In the genomic region with DNA sequence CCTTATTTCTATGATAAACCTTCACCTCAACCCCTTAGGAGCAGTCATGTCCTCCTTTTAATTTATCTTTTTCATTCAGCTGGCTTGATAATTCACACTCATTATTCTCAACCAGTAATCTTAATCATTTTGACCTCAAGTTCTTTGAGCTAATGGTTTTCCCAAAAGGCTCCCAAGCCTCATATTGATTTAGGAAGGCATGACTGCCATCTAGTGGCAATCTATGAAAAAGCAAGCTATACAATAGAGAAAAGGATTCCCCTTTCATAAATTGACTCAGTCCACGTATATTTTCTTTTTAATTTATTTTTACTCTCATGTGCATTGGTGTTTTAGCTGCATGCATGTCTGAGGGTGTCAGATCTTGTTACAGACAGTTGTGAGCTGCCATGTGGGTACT, we compare ENCODE assay signal across 9 mouse cellular contexts. TPM values are rescaled to one million over a fixed set of nuclear protein-coding genes. Genes with fewer than 3 reads are reported as not detected.
DNase-seq lines count a peak whose midpoint lies in the region; ATAC-seq and TF ChIP-seq lines count a peak whose summit lies in the region.
"Had no signal": no experiment of that assay in that cellular context is flagged by ENCODE, and none has a peak within 500 bp of the region (broad histone marks: within the 10 kb centered on the region; RNA-seq: fewer than 3 reads in every experiment).

No protein-coding gene starts in this region.

- no peak for TF ChIP-seq EP300 in liver, embryonic 14.5 days (IDR thresholded peaks at IDR 0.05; ENCODE audit: low read depth)

- H3K27me3 ChIP-seq in forebrain, embryonic 14.5 days (replicated peaks; ENCODE audit: control insufficient read depth, insufficient read depth, low read length) = no peaks in the 10 kb centered on the region; the same call in 1 of the 2 replicates
- H3K27me3 ChIP-seq in forebrain, embryonic 10.5 days (ENCODE audit: poor library complexity, severe bottlenecking) = peaks cover 40% of the 10 kb centered on the region
- H3K27me3 ChIP-seq in liver, embryonic 14.5 days (ENCODE audit: control insufficient read depth, insufficient read depth, low read length) = peaks cover 3% of the 10 kb centered on the region
- peaks cover 23% of the 10 kb centered on the region for H3K27me3 ChIP-seq in liver, embryonic 12.5 days (replicated peaks)

- TF ChIP-seq CTCF in liver, embryonic 14.5 days (IDR thresholded peaks at IDR 0.05; ENCODE audit: low read depth) = peak; percentile 66

- no peak for ATAC-seq in forebrain, embryonic 14.5 days
- no peak for ATAC-seq in liver, embryonic 14.5 days (ENCODE audit: insufficient read depth)
- ATAC-seq in liver, embryonic 12.5 days = no peak

- 9% methylated on average over 1 of the region's 1 CpGs for WGBS in forebrain, embryonic 14.5 days
- 25% methylated on average over 1 of the region's 1 CpGs for WGBS in forebrain, embryonic 10.5 days
- 9% methylated on average over 1 of the region's 1 CpGs for WGBS in liver, embryonic 14.5 days (ENCODE audit: insufficient replicate concordance)
- 20% methylated on average over 1 of the region's 1 CpGs for WGBS in liver, embryonic 12.5 days (ENCODE audit: insufficient replicate concordance)

- no peak overlapping the region for H3K27ac ChIP-seq in forebrain, embryonic 14.5 days (ENCODE audit: low read depth, low read length)
- H3K27ac ChIP-seq in forebrain, embryonic 10.5 days = no peak overlapping the region
- H3K27ac ChIP-seq in liver, embryonic 14.5 days = no peak overlapping the region
- no peak overlapping the region for H3K27ac ChIP-seq in liver, embryonic 12.5 days
- H3K27ac ChIP-seq: midbrain, embryonic 12.5 days had no signal

- no peak overlapping the region for H3K4me3 ChIP-seq in forebrain, embryonic 14.5 days (ENCODE audit: low read depth, low read length)
- no peak overlapping the region for H3K4me3 ChIP-seq in forebrain, embryonic 10.5 days
- no peak overlapping the region for H3K4me3 ChIP-seq in liver, embryonic 14.5 days (ENCODE audit: insufficient read depth in 1 of 2, low read depth in 2 of 2, low read length in 2 of 2)
- H3K4me3 ChIP-seq in liver, embryonic 12.5 days = no peak overlapping the region
- H3K4me3 ChIP-seq: midbrain, embryonic 12.5 days had no signal

- DNase-seq in forebrain, embryonic 14.5 days (ENCODE audit: low spot score) = peak; percentile 86
- DNase-seq in forebrain, embryonic 10.5 days (ENCODE audit: extremely low spot score, low spot score) = no peak
- peak; percentile 29 to 40 (median 40) for DNase-seq in liver, embryonic 14.5 days (ENCODE audit: low read depth in 3 of 3, low spot score in 3 of 3)
- peak; percentile 56 for DNase-seq in c-Kit-positive CD71-negative TER-119-negative erythroid progenitor cells, embryonic 14.5 days (ENCODE audit: low read depth)
- DNase-seq in retina, adult 2 months (ENCODE audit: low read depth, low spot score) = peak; percentile 46
- DNase-seq in right cerebral cortex, postnatal 36 days (ENCODE audit: low spot score in 2 of 2) = no peak
- DNase-seq in right cerebral cortex, postnatal 25 days = no peak

- no peaks in the 10 kb centered on the region for H3K36me3 ChIP-seq in forebrain, embryonic 14.5 days (ENCODE audit: control insufficient read depth, insufficient read depth, low read length)
- no peaks in the 10 kb centered on the region for H3K36me3 ChIP-seq in forebrain, embryonic 10.5 days (replicated peaks)
- no peaks in the 10 kb centered on the region for H3K36me3 ChIP-seq in liver, embryonic 14.5 days (replicated peaks; ENCODE audit: control insufficient read depth, insufficient read depth, low read depth)
- no peaks in the 10 kb centered on the region for H3K36me3 ChIP-seq in liver, embryonic 12.5 days
- H3K36me3 ChIP-seq: midbrain, embryonic 12.5 days had no signal

- no peak overlapping the region for H3K9ac ChIP-seq in forebrain, embryonic 14.5 days (ENCODE audit: low read length)
- H3K9ac ChIP-seq in liver, embryonic 14.5 days (replicated peaks) = no peak overlapping the region
- no peak overlapping the region for H3K9ac ChIP-seq in liver, embryonic 12.5 days
- H3K9ac ChIP-seq: midbrain, embryonic 12.5 days had no signal

- no peak overlapping the region for H3K4me2 ChIP-seq in forebrain, embryonic 14.5 days (ENCODE audit: low read length)
- no peak overlapping the region for H3K4me2 ChIP-seq in liver, embryonic 14.5 days (ENCODE audit: low read depth)
- no peak overlapping the region for H3K4me2 ChIP-seq in liver, embryonic 12.5 days
- H3K4me2 ChIP-seq: midbrain, embryonic 12.5 days had no signal

- H3K9me3 ChIP-seq in forebrain, embryonic 14.5 days (replicated peaks; ENCODE audit: control insufficient read depth, low read length) = no peaks in the 10 kb centered on the region
- no peaks in the 10 kb centered on the region for H3K9me3 ChIP-seq in forebrain, embryonic 10.5 days
- H3K9me3 ChIP-seq in liver, embryonic 14.5 days (ENCODE audit: control insufficient read depth, low read length) = no peaks in the 10 kb centered on the region
- no peaks in the 10 kb centered on the region for H3K9me3 ChIP-seq in liver, embryonic 12.5 days (replicated peaks)
- H3K9me3 ChIP-seq: midbrain, embryonic 12.5 days had no signal

- H3K4me1 ChIP-seq in forebrain, embryonic 14.5 days (ENCODE audit: control insufficient read depth, insufficient read depth, low read length) = no peaks in the 10 kb centered on the region
- peaks cover 16% of the 10 kb centered on the region for H3K4me1 ChIP-seq in forebrain, embryonic 10.5 days
- peaks cover 0 to 22% of the 10 kb centered on the region in 2 experiments; a peak in 3 of 4 replicates for H3K4me1 ChIP-seq in liver, embryonic 14.5 days (replicated peaks; ENCODE audit: control insufficient read depth in 2 of 2, insufficient read depth in 2 of 2, low read length in 1 of 2)
- peaks cover 34% of the 10 kb centered on the region for H3K4me1 ChIP-seq in liver, embryonic 12.5 days

RNA-seq across cellular contexts. Expression of gene Rbm34, which starts 4.8 kb away (rescaled TPM):
- 19.7 and 22.1 TPM in 2 replicates for polyA plus RNA-seq in forebrain, embryonic 14.5 days (2014; fragmentation: Nextera tagmentation; extraction: Ambion mirVana)
- 26.1 and 26.5 TPM in 2 replicates for polyA plus RNA-seq in forebrain, embryonic 10.5 days (2016; fragmentation: Nextera tagmentation; extraction: Ambion mirVana)
- 2.1 and 5.2 TPM in 2 replicates for polyA plus RNA-seq in liver, embryonic 14.5 days (2012; rRNA removed)
- polyA plus RNA-seq in liver, embryonic 14.5 days (2014; fragmentation: Nextera tagmentation; extraction: Ambion mirVana) = 9.6 and 11.2 TPM in 2 replicates
- 22.5 and 24.6 TPM in 2 replicates for polyA plus RNA-seq in liver, embryonic 12.5 days (2016; fragmentation: Nextera tagmentation; extraction: Ambion mirVana)

RNA-seq across cellular contexts. Expression of gene Tomm20, which starts 30.1 kb away (rescaled TPM):
- 218 and 229 TPM in 2 replicates for polyA plus RNA-seq in forebrain, embryonic 14.5 days (2014; fragmentation: Nextera tagmentation; extraction: Ambion mirVana)
- 294 and 298 TPM in 2 replicates for polyA plus RNA-seq in forebrain, embryonic 10.5 days (2016; fragmentation: Nextera tagmentation; extraction: Ambion mirVana)
- 18.2 and 44.0 TPM in 2 replicates for polyA plus RNA-seq in liver, embryonic 14.5 days (2012; rRNA removed)
- polyA plus RNA-seq in liver, embryonic 14.5 days (2014; fragmentation: Nextera tagmentation; extraction: Ambion mirVana) = 137 and 143 TPM in 2 replicates
- 219 and 232 TPM in 2 replicates for polyA plus RNA-seq in liver, embryonic 12.5 days (2016; fragmentation: Nextera tagmentation; extraction: Ambion mirVana)

Comparison
In these comparisons a context has a peak if more than half of its experiments do, and no peak if none do; other contexts are left out.
1. DNase-seq: peak in forebrain, embryonic 14.5 days (single experiment), liver, embryonic 14.5 days (3 of 3), c-Kit-positive CD71-negative TER-119-negative erythroid progenitor cells, embryonic 14.5 days (single experiment) and retina, adult 2 months (single experiment); none in forebrain, embryonic 10.5 days (single experiment), right cerebral cortex, postnatal 36 days (0 of 2) and right cerebral cortex, postnatal 25 days (single experiment).